Mouse (Mus musculus) yolk sac, embryonic 10.5 days (tissue): ENCODE measurements at regions not wholly inside any gene's neighbourhood (a gene's known extent, or its start where the extent isn't known, plus 50 kb on each side); places are given as distances from the start of the nearest gene placed in this dataset.
"Not testable (repeated sequence)": the region's sequence is repeated elsewhere in the genome, so short reads cannot be mapped to it uniquely, and the experiment has no call there.

Source experiments
- DNase-seq: peaks from one replicate; pipeline ENCODE4 v3.0.0-alpha.2; 2017; ENCODE audit warnings: low spot score

GRCm38 (mm10) chr12:32434506-32435002 is 56.0 kb downstream of the Ccdc71l start:
- no peak for DNase-seq

- no peak for DNase-seq
Measured at GRCm38 (mm10) chr12:32435126-32435525, 56.6 kb downstream of the Ccdc71l start.

GRCm38 (mm10) chr12:32438209-32438608 is 59.7 kb downstream of the Ccdc71l start:
- no peak for DNase-seq

GRCm38 (mm10) chr12:32444770-32445169 is 66.3 kb downstream of the Ccdc71l start:
- no peak for DNase-seq

GRCm38 (mm10) chr12:32445874-32446273 is 67.4 kb downstream of the Ccdc71l start:
- no peak for DNase-seq

- no peak for DNase-seq
Measured at GRCm38 (mm10) chr12:32449373-32449772, 70.9 kb downstream of the Ccdc71l start.

GRCm38 (mm10) chr12:32451226-32451625 is 72.7 kb downstream of the Ccdc71l start:
- DNase-seq, result no peak

GRCm38 (mm10) chr12:32454794-32455193 is 76.3 kb downstream of the Ccdc71l start:
- no peak for DNase-seq

GRCm38 (mm10) chr12:32455231-32455630 is 76.7 kb downstream of the Ccdc71l start:
- DNase-seq, result not testable (repeated sequence)

GRCm38 (mm10) chr12:32455913-32456312 is 77.4 kb downstream of the Ccdc71l start:
- DNase-seq, result no peak

- DNase-seq, result no peak
Measured at GRCm38 (mm10) chr12:32456796-32457195, 78.3 kb downstream of the Ccdc71l start.

- no peak for DNase-seq
Measured at GRCm38 (mm10) chr12:32458386-32458785, 79.9 kb downstream of the Ccdc71l start.

- no peak for DNase-seq
Measured at GRCm38 (mm10) chr12:32460330-32460998, 82.0 kb downstream of the Ccdc71l start.

GRCm38 (mm10) chr12:32465371-32465770 is 86.9 kb downstream of the Ccdc71l start:
- DNase-seq, result no peak

GRCm38 (mm10) chr12:32469863-32470262 is 91.4 kb downstream of the Ccdc71l start:
- no peak for DNase-seq

- no peak for DNase-seq
Measured at GRCm38 (mm10) chr12:32479451-32479850, 100.9 kb downstream of the Ccdc71l start.

GRCm38 (mm10) chr12:32480268-32480667 is 101.8 kb downstream of the Ccdc71l start:
- no peak for DNase-seq

GRCm38 (mm10) chr12:32481051-32481450 is 102.5 kb downstream of the Ccdc71l start:
- no peak for DNase-seq

GRCm38 (mm10) chr12:32482343-32482742 is 103.8 kb downstream of the Ccdc71l start:
- no peak for DNase-seq

GRCm38 (mm10) chr12:32482777-32483176 is 104.3 kb downstream of the Ccdc71l start:
- no peak for DNase-seq

- no peak for DNase-seq
Measured at GRCm38 (mm10) chr12:32486246-32486645, 107.7 kb downstream of the Ccdc71l start.

GRCm38 (mm10) chr12:32486729-32487128 is 108.2 kb downstream of the Ccdc71l start:
- DNase-seq, result no peak

- DNase-seq, result no peak
Measured at GRCm38 (mm10) chr12:32487883-32488577, 109.5 kb downstream of the Ccdc71l start.

- DNase-seq, result no peak
Measured at GRCm38 (mm10) chr12:32488578-32488892, 110.0 kb downstream of the Ccdc71l start.
